Mouse (Mus musculus) myocyte (in vitro differentiated cells): ENCODE results near the gene Crybg2. TPM values are rescaled to one million over a fixed set of nuclear protein-coding genes. Genes with fewer than 3 reads are reported as not detected.

ENCODE experiments used
- H3K27me3 ChIP-seq: one replicate; pipeline ENCODE4 v1.6.1; 2011; ENCODE audit not compliant: control insufficient read depth, insufficient read depth, insufficient read length
- H3K36me3 ChIP-seq: one replicate; pipeline ENCODE4 v1.6.1; 2011; ENCODE audit not compliant: control insufficient read depth, insufficient read depth
- H3K4me2 ChIP-seq: one replicate; pipeline ENCODE4 v1.6.1; 2011; ENCODE audit warnings: low read depth, control low read depth
- H3K4me3 ChIP-seq: one replicate; pipeline ENCODE4 v1.5.1; 2011; ENCODE audit warnings: mild to moderate bottlenecking, control low read depth, moderate library complexity
- H3K79me2 ChIP-seq: one replicate; pipeline ENCODE4 v1.6.1; 2011; ENCODE audit not compliant: control insufficient read depth, insufficient read depth
- H3ac ChIP-seq: one replicate; pipeline ENCODE4 v1.6.1; 2011; ENCODE audit not compliant: control insufficient read depth, insufficient read length
- CEBPB ChIP-seq: IDR thresholded peaks from 2 replicates; pipeline ENCODE4 v1.6.1; 2011; ENCODE audit warnings: mild to moderate bottlenecking, moderate library complexity; ENCODE audit not compliant: poor library complexity, insufficient read depth, severe bottlenecking
- E2F4 ChIP-seq: IDR thresholded peaks from one replicate; pipeline ENCODE4 v1.6.1; 2011; ENCODE audit warnings: mild to moderate bottlenecking, control low read depth, moderate library complexity; ENCODE audit not compliant: insufficient read depth
- MAX ChIP-seq: IDR thresholded peaks from one replicate; pipeline ENCODE4 v1.6.1; 2011; ENCODE audit warnings: low read depth, mild to moderate bottlenecking, control low read depth
- MYOD1 ChIP-seq, 3 experiments: IDR thresholded peaks; one replicate each; pipeline ENCODE4 v1.6.1; 2011; ENCODE audit warnings: control low read depth in 2 of 3, low read depth in 2 of 3, mild to moderate bottlenecking in 2 of 3, moderate library complexity in 1 of 3; ENCODE audit not compliant: insufficient read length in 2 of 3, control insufficient read depth in 1 of 3
- MYOG ChIP-seq, 3 experiments: IDR thresholded peaks; one replicate each; pipeline ENCODE4 v1.6.1; 2011; ENCODE audit warnings: control low read depth in 2 of 3, low read depth in 2 of 3, mild to moderate bottlenecking in 2 of 3; ENCODE audit not compliant: insufficient read length in 2 of 3, control insufficient read depth in 1 of 3, insufficient read depth in 1 of 3
- POLR2A ChIP-seq: IDR thresholded peaks from one replicate; pipeline ENCODE4 v1.6.1; 2011; ENCODE audit warnings: low read depth, mild to moderate bottlenecking, control low read depth, moderate library complexity; ENCODE audit not compliant: insufficient read length
- POLR2AphosphoS2 ChIP-seq: IDR thresholded peaks from one replicate; pipeline ENCODE4 v1.6.1; 2011; ENCODE audit warnings: low read depth, control low read depth; ENCODE audit not compliant: insufficient read length
- REST ChIP-seq: IDR thresholded peaks from one replicate; pipeline ENCODE4 v1.6.1; 2011; ENCODE audit warnings: mild to moderate bottlenecking, control low read depth, moderate library complexity; ENCODE audit not compliant: insufficient read depth, insufficient read length
- SRF ChIP-seq: IDR thresholded peaks from one replicate; pipeline ENCODE4 v1.6.1; 2011; ENCODE audit warnings: low read depth; ENCODE audit not compliant: control insufficient read depth, insufficient read length
- TCF12 ChIP-seq: IDR thresholded peaks from one replicate; pipeline ENCODE4 v1.6.1; 2011; ENCODE audit warnings: mild to moderate bottlenecking, control low read depth; ENCODE audit not compliant: poor library complexity, insufficient read depth, severe bottlenecking
- TCF3 ChIP-seq: IDR thresholded peaks from one replicate; pipeline ENCODE4 v1.6.1; 2011; ENCODE audit warnings: low read depth, control low read depth; ENCODE audit not compliant: insufficient read length
- USF1 ChIP-seq: IDR thresholded peaks from one replicate; pipeline ENCODE4 v1.6.1; 2011; ENCODE audit warnings: low read depth, mild to moderate bottlenecking, control low read depth, moderate library complexity
- polyA plus RNA-seq: library from polyadenylated mRNA; unstranded; fragments of >200 nt; fragmentation: generic; extraction: Trizol; gene quantifications from one replicate; pipeline ENCODE4 v1.2.1, GENCODE M21; 2012; ENCODE audit warnings: missing spikeins

The Crybg2 gene
- polyA plus RNA-seq, 1 experiment, result 0.58 TPM

GRCm38 (mm10) chr4:134068793-134069580, 8.4 kb downstream of the Crybg2 start:
- Histone ChIP-seq H3K4me3 (no peak overlapping the region), H3K79me2 (no peaks in the 10 kb centered on the region), H3K36me3 (no peaks in the 10 kb centered on the region), H3ac (no peak overlapping the region), H3K4me2 (no peak overlapping the region), H3K27me3 (peaks cover 30% of the 10 kb centered on the region)
- no peak for TF ChIP-seq E2F4

GRCm38 (mm10) chr4:134078694-134079093, 18.1 kb downstream of the Crybg2 start:
- Histone ChIP-seq H3K79me2 (no peaks in the 10 kb centered on the region), H3ac (no peak overlapping the region), H3K27me3 (peaks cover 11% of the 10 kb centered on the region), H3K4me2 (no peak overlapping the region), H3K36me3 (no peaks in the 10 kb centered on the region), H3K4me3 (no peak overlapping the region)
- TF ChIP-seq REST (no peak), MAX (no peak), TCF3 (no peak), MYOG (IDR thresholded peaks at IDR 0.05; ENCODE audit: control insufficient read depth in 1 of 3, insufficient read depth in 1 of 3, insufficient read length in 2 of 3, low read depth in 2 of 3) (no peak), USF1 (no peak), SRF (no peak), TCF12 (no peak), MYOD1 (IDR thresholded peaks at IDR 0.05; ENCODE audit: control insufficient read depth in 1 of 3, insufficient read length in 2 of 3, low read depth in 2 of 3) (no peak), POLR2AphosphoS2 (no peak), CEBPB (no peak), POLR2A (no peak), E2F4 (no peak)

- TF ChIP-seq POLR2A, result no peak
- no peak for TF ChIP-seq REST
- no peak for TF ChIP-seq TCF12
- TF ChIP-seq CEBPB, result no peak
- TF ChIP-seq MYOG (IDR thresholded peaks at IDR 0.05; ENCODE audit: control insufficient read depth in 1 of 3, insufficient read depth in 1 of 3, insufficient read length in 2 of 3, low read depth in 2 of 3), result no peak
- no peaks in the 10 kb centered on the region for H3K79me2 ChIP-seq
Measured at GRCm38 (mm10) chr4:134080674-134081073, 20.1 kb downstream of the Crybg2 start.

GRCm38 (mm10) chr4:134081730-134082386, 21.2 kb downstream of the Crybg2 start:
- Histone ChIP-seq H3K4me2 (no peak overlapping the region), H3K4me3 (no peak overlapping the region)
- TF ChIP-seq TCF3 (no peak), POLR2AphosphoS2 (no peak), SRF (no peak), REST (no peak), CEBPB (no peak), POLR2A (no peak), MYOG (IDR thresholded peaks at IDR 0.05; ENCODE audit: control insufficient read depth in 1 of 3, insufficient read depth in 1 of 3, insufficient read length in 2 of 3, low read depth in 2 of 3) (no peak), MYOD1 (IDR thresholded peaks at IDR 0.05; ENCODE audit: control insufficient read depth in 1 of 3, insufficient read length in 2 of 3, low read depth in 2 of 3) (no peak), E2F4 (no peak), USF1 (no peak)

More at GRCm38 (mm10) chr4:134080674-134081073, 20.1 kb downstream of the Crybg2 start:
- H3K4me2 ChIP-seq, result no peak overlapping the region
- no peak overlapping the region for H3K4me3 ChIP-seq
- H3K36me3 ChIP-seq, result no peaks in the 10 kb centered on the region
- no peak overlapping the region for H3ac ChIP-seq
- peaks cover 4% of the 10 kb centered on the region for H3K27me3 ChIP-seq

GRCm38 (mm10) chr4:134082460-134082859, 21.8 kb downstream of the Crybg2 start:
- Histone ChIP-seq H3K27me3 (peaks cover 4% of the 10 kb centered on the region), H3K36me3 (no peaks in the 10 kb centered on the region), H3K79me2 (no peaks in the 10 kb centered on the region), H3K4me2 (no peak overlapping the region), H3ac (no peak overlapping the region), H3K4me3 (no peak overlapping the region)
- TF ChIP-seq MYOG (IDR thresholded peaks at IDR 0.05; ENCODE audit: control insufficient read depth in 1 of 3, insufficient read depth in 1 of 3, insufficient read length in 2 of 3, low read depth in 2 of 3) (no peak), CEBPB (no peak), E2F4 (no peak), TCF3 (no peak), SRF (no peak), MAX (no peak), MYOD1 (IDR thresholded peaks at IDR 0.05; ENCODE audit: control insufficient read depth in 1 of 3, insufficient read length in 2 of 3, low read depth in 2 of 3) (no peak), TCF12 (no peak), REST (no peak), POLR2A (no peak), POLR2AphosphoS2 (no peak), USF1 (no peak)

More at GRCm38 (mm10) chr4:134081730-134082386, 21.2 kb downstream of the Crybg2 start:
- Histone ChIP-seq H3K79me2 (no peaks in the 10 kb centered on the region), H3ac (no peak overlapping the region), H3K27me3 (peaks cover 4% of the 10 kb centered on the region), H3K36me3 (no peaks in the 10 kb centered on the region)
